Mouse (Mus musculus) thymus, adult 2 months (tissue): ENCODE results near the gene Clec2l.

Source experiments
- CTCF ChIP-seq: fragments of 200-500 bp; IDR thresholded peaks from 2 replicates; pipeline ENCODE4 v1.5.1; 2012; ENCODE audit warnings: mild to moderate bottlenecking, control low read depth, low read length, moderate library complexity, borderline replicate concordance; ENCODE audit not compliant: control insufficient read depth, poor library complexity, insufficient read depth; ENCODE audit errors: extremely low read depth
- POLR2A ChIP-seq: fragments of 200-500 bp; IDR thresholded peaks from 2 replicates; pipeline ENCODE4 v1.6.1; 2012; ENCODE audit warnings: mild to moderate bottlenecking, low read length, control low read depth, moderate library complexity; ENCODE audit not compliant: control insufficient read depth, poor library complexity, insufficient read depth; ENCODE audit errors: extremely low read depth

DNA sequence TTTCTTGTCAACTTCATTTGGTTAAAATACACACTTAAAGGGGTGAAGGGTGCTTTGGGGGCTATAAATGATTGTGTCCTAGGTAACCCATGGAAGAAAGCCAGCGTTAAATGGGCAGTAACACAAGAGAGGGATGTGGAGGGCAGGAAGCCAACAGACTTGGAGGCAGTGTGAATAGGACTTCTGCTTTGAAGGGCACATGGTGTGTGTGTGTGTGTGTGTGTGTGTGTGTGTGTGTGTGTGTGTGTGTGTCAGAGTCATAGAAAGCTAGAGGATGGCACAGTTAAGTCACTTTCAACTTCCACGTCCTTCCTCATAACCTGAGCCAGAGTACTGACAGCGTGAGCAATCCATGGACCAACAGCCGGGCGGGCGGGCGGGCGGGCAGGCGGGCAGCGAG is 26.0 kb downstream of the Clec2l start:
- TF ChIP-seq POLR2A (no peak), CTCF (no peak)
